Mouse (Mus musculus) heart, adult 2 months (tissue): Measurements from ENCODE around the gene Acta1.

Experiments used
- CTCF ChIP-seq: fragments of 200-600 bp; IDR thresholded peaks from 2 replicates; pipeline ENCODE4 v1.8.1; 2022; ENCODE audit warnings: antibody characterized with exemption, mild to moderate bottlenecking, moderate library complexity
- EP300 ChIP-seq: fragments of 200-500 bp; IDR thresholded peaks from 2 replicates; pipeline ENCODE4 v1.6.1; 2011; ENCODE audit warnings: low read depth, low read length, control low read depth; ENCODE audit not compliant: insufficient read depth
- POLR2A ChIP-seq: fragments of 200-500 bp; IDR thresholded peaks from 2 replicates; pipeline ENCODE4 v1.6.1; 2011; ENCODE audit warnings: mild to moderate bottlenecking, low read depth, low read length, control low read depth; ENCODE audit not compliant: insufficient read depth

DNA sequence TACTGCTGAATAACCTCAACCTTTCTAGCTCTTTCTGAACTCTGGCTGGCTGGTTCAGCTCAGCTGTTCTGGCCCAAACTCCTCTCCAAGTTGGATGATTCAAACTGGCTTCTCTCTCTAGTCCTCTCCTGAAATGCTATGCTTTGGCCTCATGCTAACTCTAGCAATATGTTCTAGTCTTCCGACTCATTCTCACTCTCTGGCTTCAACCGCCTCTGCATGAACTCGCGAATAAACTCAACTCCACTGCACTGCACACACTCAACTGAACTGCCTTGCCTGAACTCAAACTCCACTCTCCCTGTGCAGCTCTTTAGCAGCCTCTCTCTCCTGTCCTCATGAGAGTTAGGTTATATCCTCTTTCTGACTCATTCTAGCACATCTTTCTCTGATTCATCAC is 7.4 kb downstream of the Acta1 start:
- TF ChIP-seq CTCF = no peak
- TF ChIP-seq EP300 = no peak
- TF ChIP-seq POLR2A = no peak
